Mouse (Mus musculus): ENCODE measurements around the gene Sept14. TPM values are rescaled to one million over a fixed set of nuclear protein-coding genes. Genes with fewer than 3 reads are reported as not detected.

Sept14 gene
- polyA plus RNA-seq, 1 experiment from 2014 or later: not detected

DNA sequence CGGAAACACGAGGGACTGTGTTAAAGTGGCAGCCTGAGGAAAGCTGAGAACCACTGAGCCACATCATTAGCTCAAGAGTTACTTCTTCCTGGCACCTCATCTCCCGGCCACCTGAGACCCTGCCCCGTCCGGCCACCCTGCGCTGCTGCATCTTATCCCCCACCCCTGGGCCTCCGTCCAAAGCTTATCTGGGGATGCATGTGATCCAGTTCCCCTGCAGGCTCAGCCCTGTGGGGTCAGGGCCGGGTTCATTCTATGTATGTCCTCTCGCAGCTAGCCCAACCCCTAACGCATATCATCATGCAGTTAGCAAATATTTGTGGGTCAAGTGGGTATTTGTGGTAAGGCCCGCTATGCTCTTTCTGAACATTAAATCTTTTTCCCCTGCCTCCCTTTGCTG lies 21.0 kb upstream of the Sept14 start:
- Histone ChIP-seq H3K27ac (ENCODE audit: low read depth) (peak overlapping the region; percentile 48; the same call in 1 of the 2 replicates), H3K4me2 (peak overlapping the region; percentile 40), H3K4me1 (ENCODE audit: insufficient read depth) (peaks cover 16% of the 10 kb centered on the region), H3K9me3 (ENCODE audit: low read depth, low read length) (no peaks in the 10 kb centered on the region), H3K9ac (peak overlapping the region; percentile 23; the same call in 1 of the 2 replicates), H3K36me3 (ENCODE audit: insufficient read depth) (no peaks in the 10 kb centered on the region), H3K27me3 (ENCODE audit: insufficient read depth, low read length) (no peaks in the 10 kb centered on the region), H3K4me3 (ENCODE audit: low read depth, low read length) (no peak overlapping the region)
- DNase-seq (peak; percentile 47), ATAC-seq (ENCODE audit: insufficient read depth) (no peak)
- 15% methylated on average over 11 of the region's 11 CpGs for WGBS
- no peak for TF ChIP-seq CTCF (IDR thresholded peaks at IDR 0.05; ENCODE audit: low read depth)

DNA sequence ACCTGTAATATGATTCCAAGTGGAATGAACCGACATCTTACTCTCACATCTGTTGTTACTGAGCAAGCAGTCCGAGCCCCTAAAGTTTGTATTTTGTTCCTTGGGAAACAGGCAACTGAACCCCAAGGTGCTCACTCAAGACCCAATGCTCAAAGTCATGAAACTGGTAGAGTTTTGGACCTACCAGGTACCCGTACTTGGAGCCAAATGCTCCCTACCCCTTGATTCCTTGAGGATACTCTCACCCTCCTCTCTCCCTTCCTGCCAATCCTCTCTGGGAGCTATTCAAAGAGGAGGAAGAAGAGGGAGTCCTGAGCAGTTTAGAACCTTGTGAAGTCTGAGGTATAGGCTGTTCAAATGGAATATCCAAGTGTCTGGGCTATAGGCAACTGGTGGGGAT lies 18.5 kb upstream of the Sept14 start:
- Histone ChIP-seq H3K27me3 (ENCODE audit: insufficient read depth, low read length) (no peaks in the 10 kb centered on the region), H3K4me2 (no peak overlapping the region), H3K4me3 (ENCODE audit: low read depth, low read length) (no peak overlapping the region), H3K36me3 (ENCODE audit: insufficient read depth) (no peaks in the 10 kb centered on the region), H3K9me3 (ENCODE audit: low read depth, low read length) (no peaks in the 10 kb centered on the region), H3K27ac (ENCODE audit: low read depth) (no peak overlapping the region), H3K4me1 (ENCODE audit: insufficient read depth) (peaks cover 16% of the 10 kb centered on the region), H3K9ac (no peak overlapping the region)
- no peak for DNase-seq
- no peak for TF ChIP-seq CTCF (IDR thresholded peaks at IDR 0.05; ENCODE audit: low read depth)
- no peak for ATAC-seq (ENCODE audit: insufficient read depth)
- WGBS: 72% methylated on average over 3 of the region's 3 CpGs

DNA sequence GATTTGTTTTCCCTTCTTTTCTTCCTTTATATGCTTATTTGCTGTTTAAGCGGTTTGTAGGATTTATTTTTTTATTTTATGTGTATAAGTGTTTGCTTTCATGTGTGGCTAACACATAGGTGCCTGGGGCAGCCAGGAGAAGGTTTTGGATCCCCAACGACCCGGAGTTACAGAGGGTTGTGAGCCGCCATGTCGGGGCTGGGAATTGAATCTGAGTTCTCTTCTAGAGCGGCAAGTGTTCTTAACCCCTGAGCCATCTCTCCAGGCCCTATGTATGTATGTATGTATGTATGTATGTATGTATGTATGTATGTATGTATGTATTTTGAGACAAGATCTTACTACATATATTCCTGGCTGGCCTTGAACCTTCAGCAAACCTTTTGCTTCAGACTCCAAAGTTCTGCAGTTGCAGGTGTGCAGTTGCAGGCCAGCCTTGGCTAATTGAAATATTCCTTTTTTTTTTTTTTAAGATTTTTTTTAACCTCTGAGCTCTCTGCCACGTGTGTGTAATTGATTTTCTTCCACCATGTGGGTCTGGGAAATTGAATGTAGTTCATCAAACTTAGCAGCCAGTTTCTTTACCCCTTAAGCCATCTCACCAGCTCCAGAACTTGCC lies 17.6 kb upstream of the Sept14 start:
- peak overlapping the region; percentile 71 for H3K4me2 ChIP-seq
- ATAC-seq (ENCODE audit: insufficient read depth) (no peak), DNase-seq (no peak)
- H3K4me3 ChIP-seq (ENCODE audit: low read depth, low read length): peak overlapping the region; percentile 85
- H3K36me3 ChIP-seq (ENCODE audit: insufficient read depth): no peaks in the 10 kb centered on the region
- no peaks in the 10 kb centered on the region for H3K27me3 ChIP-seq (ENCODE audit: insufficient read depth, low read length)
- H3K27ac ChIP-seq (ENCODE audit: low read depth): peak overlapping the region; percentile 98
- H3K9me3 ChIP-seq (ENCODE audit: low read depth, low read length): no peaks in the 10 kb centered on the region
- peaks cover 16% of the 10 kb centered on the region for H3K4me1 ChIP-seq (ENCODE audit: insufficient read depth)
- WGBS: 12% methylated on average over 7 of the region's 7 CpGs
- no peak for TF ChIP-seq CTCF (IDR thresholded peaks at IDR 0.05; ENCODE audit: low read depth)
- H3K9ac ChIP-seq: peak overlapping the region; percentile 92

DNA sequence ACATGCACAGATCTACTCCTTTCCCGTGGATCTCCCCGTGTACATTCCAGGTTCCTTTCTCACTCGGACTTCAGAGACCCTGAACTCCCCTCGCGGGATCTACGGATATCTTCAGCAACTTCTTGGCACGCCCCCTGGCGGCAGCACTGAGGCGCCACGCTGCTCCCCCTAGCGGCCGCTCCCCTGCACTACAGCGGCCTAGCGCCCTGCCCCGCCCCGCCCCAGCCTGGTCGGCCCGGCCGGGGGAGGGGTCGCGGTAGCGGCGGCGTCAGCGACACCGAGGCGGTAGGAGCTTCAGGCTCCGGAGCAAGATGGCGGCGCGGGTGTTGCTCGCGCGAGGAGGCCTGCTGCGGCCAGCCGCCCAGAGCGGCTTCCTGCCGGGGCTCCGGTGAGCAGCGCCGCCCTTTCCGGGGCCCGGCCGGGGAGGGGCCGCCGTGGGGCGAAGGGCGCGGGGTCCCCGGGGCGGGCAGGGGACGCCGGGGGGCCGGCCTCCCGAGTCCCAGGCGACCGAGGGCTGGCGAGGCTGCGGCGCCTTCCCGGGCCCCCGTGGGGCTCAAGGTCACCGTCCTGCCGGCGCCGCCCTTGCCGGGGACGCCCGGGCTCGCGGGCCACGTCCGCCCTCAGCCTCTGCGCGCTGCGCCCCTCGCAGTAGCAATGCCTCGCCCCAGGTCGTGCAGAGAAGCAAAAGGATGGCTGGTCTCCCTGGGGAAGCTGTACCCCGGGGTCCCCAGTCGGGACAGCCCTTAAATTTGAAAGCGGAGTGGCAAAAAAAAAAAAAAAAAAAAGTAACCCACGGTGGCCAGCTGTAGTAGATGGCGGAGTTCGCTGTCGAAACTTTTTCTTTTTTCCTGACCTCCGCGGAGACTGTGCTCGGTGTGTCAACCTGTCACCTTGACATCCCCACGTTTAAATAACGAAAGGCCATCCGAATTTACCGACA lies 16.8 kb upstream of the Sept14 start, which contains the start of gene Nipsnap2:
Gene Nipsnap2 (plus strand): TSS at position 230 of the 940 bp plus-strand sequence.
- WGBS: under 1% methylated on average over 79 of the region's 93 CpGs
- H3K9ac ChIP-seq: peak within 1 kb of the TSS; percentile 92

DNA sequence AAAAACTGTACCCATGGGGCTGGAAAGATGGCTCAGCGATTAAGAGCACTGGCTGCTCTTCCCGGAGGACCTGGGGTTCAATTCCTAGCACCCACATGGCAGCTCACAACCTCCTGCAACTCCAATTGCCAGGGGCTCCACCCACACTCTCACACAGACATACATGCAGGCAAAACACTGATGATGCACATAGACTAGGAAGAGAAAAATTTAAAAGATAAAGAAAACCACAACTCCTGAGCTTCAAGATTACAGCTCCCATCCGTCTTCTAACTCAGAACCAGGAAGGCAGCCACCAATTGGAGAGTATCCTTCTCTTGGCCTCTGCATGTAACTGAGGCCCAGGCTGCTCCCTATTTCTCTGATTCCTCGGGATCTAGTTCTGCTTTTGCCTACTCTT lies 16.0 kb upstream of the Sept14 start:
- Histone ChIP-seq H3K9ac (peak overlapping the region; percentile 92), H3K27ac (ENCODE audit: low read depth) (peak overlapping the region; percentile 98; the same call in 1 of the 2 replicates), H3K4me1 (ENCODE audit: insufficient read depth) (peaks cover 8% of the 10 kb centered on the region), H3K36me3 (ENCODE audit: insufficient read depth) (peaks cover 3% of the 10 kb centered on the region; the same call in 1 of the 2 replicates), H3K27me3 (ENCODE audit: insufficient read depth, low read length) (no peaks in the 10 kb centered on the region), H3K4me2 (peak overlapping the region; percentile 71), H3K4me3 (ENCODE audit: low read depth, low read length) (peak overlapping the region; percentile 85), H3K9me3 (ENCODE audit: low read depth, low read length) (no peaks in the 10 kb centered on the region)
- DNase-seq (no peak), ATAC-seq (ENCODE audit: insufficient read depth) (peak; percentile 6; the same call in 1 of the 2 replicates)
- TF ChIP-seq CTCF (IDR thresholded peaks at IDR 0.05; ENCODE audit: low read depth): no peak
- WGBS: 46% methylated on average over 4 of the region's 4 CpGs

More for the DNA sequence above, 16.8 kb upstream of the Sept14 start, which contains the start of gene Nipsnap2:
- ATAC-seq (ENCODE audit: insufficient read depth): peak; percentile 94
- Histone ChIP-seq H3K9me3 (ENCODE audit: low read depth, low read length) (no peaks in the 10 kb centered on the region), H3K4me3 (ENCODE audit: low read depth, low read length) (peak within 1 kb of the TSS; percentile 85), H3K4me2 (peak within 1 kb of the TSS; percentile 71), H3K27ac (ENCODE audit: low read depth) (peak within 1 kb of the TSS; percentile 98), H3K27me3 (ENCODE audit: insufficient read depth, low read length) (no peaks in the 10 kb centered on the region), H3K4me1 (ENCODE audit: insufficient read depth) (peaks cover 16% of the 10 kb centered on the region), H3K36me3 (ENCODE audit: insufficient read depth) (no peaks in the 10 kb centered on the region)
- TF ChIP-seq CTCF (IDR thresholded peaks at IDR 0.05; ENCODE audit: low read depth): peak; percentile 97
- peak; percentile 92 for DNase-seq

DNA sequence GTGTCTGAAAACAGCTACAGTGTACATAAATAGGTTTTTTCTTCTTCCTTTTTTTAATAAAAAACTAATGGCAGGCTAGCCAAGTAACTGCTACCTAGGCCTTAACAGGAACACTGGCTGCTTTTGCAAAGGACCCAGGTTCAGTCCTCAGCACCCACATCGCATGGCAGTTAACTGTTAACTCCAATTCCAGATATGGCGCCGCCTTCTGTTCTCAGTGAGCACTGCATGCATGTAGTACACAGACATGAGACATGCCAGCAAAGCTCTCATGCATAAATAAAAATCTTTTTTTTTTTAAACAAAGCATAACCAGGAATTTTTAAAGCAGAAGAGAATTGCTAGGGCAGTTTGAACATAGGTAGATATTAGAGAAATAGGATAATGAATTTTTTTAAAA lies 11.9 kb upstream of the Sept14 start:
- Histone ChIP-seq H3K4me1 (ENCODE audit: insufficient read depth) (0 out of 2 replicates have a peak, but pooled peaks cover 6% of the 10 kb centered on the region), H3K9ac (no peak overlapping the region), H3K9me3 (ENCODE audit: low read depth, low read length) (no peaks in the 10 kb centered on the region), H3K4me2 (no peak overlapping the region), H3K27me3 (ENCODE audit: insufficient read depth, low read length) (no peaks in the 10 kb centered on the region), H3K27ac (ENCODE audit: low read depth) (no peak overlapping the region), H3K4me3 (ENCODE audit: low read depth, low read length) (no peak overlapping the region), H3K36me3 (ENCODE audit: insufficient read depth) (peaks cover 30% of the 10 kb centered on the region; the same call in 1 of the 2 replicates)
- TF ChIP-seq CTCF (IDR thresholded peaks at IDR 0.05; ENCODE audit: low read depth): peak; percentile 24; the same call in 1 of the 2 replicates
- DNase-seq: no peak
- ATAC-seq (ENCODE audit: insufficient read depth): no peak
- WGBS: 88% methylated on average over 3 of the region's 3 CpGs
